In genomic region chr6:118308586-118308985, GRCm38 (mm10) we compare ENCODE assay signal across 24 mouse cellular contexts.
"Had no signal": no experiment of that assay in that cellular context is flagged by ENCODE, and none has a peak within 500 bp of the region (broad histone marks: within the 10 kb centered on the region; RNA-seq: fewer than 3 reads in every experiment).

No protein-coding gene starts in this region.

- ATAC-seq: intestine, postnatal 0 days; liver, embryonic 12.5 days; midbrain, embryonic 13.5 days; midbrain, embryonic 16.5 days had no signal

- DNase-seq: kidney, adult 2 months; layer of hippocampus, adult 9-11 months; liver; lung, adult 18-20 months; lung, postnatal 10 days; lung, postnatal 36 days; right cerebral cortex, postnatal 25 days; spleen, adult 18-20 months; thymus, adult 2 months; thymus, postnatal 14 days had no signal

- H3K9ac ChIP-seq: limb, embryonic 13.5 days; liver, embryonic 12.5 days; liver, embryonic 15.5 days; lung, embryonic 15.5 days; midbrain, embryonic 13.5 days; stomach, embryonic 15.5 days had no signal

- H3K27ac ChIP-seq: kidney, postnatal 0 days; layer of hippocampus, adult 2 months; limb, embryonic 10.5 days; limb, embryonic 13.5 days; liver, embryonic 12.5 days; liver, embryonic 15.5 days; lung, embryonic 15.5 days; midbrain, embryonic 10.5 days; midbrain, embryonic 13.5 days; stomach, embryonic 15.5 days had no signal

- H3K4me1 ChIP-seq: limb, embryonic 13.5 days; liver, embryonic 12.5 days; liver, embryonic 15.5 days; lung, embryonic 15.5 days; midbrain, embryonic 13.5 days; stomach, embryonic 15.5 days had no signal

- H3K9me3 ChIP-seq: limb, embryonic 10.5 days; limb, embryonic 13.5 days; liver, embryonic 12.5 days; liver, embryonic 15.5 days; lung, embryonic 15.5 days; megakaryocyte, embryonic 14.5 days; midbrain, embryonic 10.5 days; midbrain, embryonic 13.5 days; stomach, embryonic 15.5 days had no signal

- H3K4me3 ChIP-seq: layer of hippocampus, adult 2 months; limb, embryonic 10.5 days; limb, embryonic 13.5 days; liver, embryonic 12.5 days; liver, embryonic 15.5 days; lung, embryonic 15.5 days; megakaryocyte, embryonic 14.5 days; midbrain, embryonic 10.5 days; midbrain, embryonic 13.5 days; myocyte; stomach, embryonic 15.5 days had no signal

- H3K36me3 ChIP-seq: limb, embryonic 10.5 days; limb, embryonic 13.5 days; liver, embryonic 12.5 days; liver, embryonic 15.5 days; lung, embryonic 15.5 days; midbrain, embryonic 10.5 days; midbrain, embryonic 13.5 days; stomach, embryonic 15.5 days had no signal

- H3K27me3 ChIP-seq: limb, embryonic 13.5 days; liver, embryonic 12.5 days; liver, embryonic 15.5 days; lung, embryonic 15.5 days; midbrain, embryonic 13.5 days; stomach, embryonic 15.5 days had no signal

- H3K4me2 ChIP-seq: limb, embryonic 13.5 days; liver, embryonic 12.5 days; liver, embryonic 15.5 days; lung, embryonic 15.5 days; midbrain, embryonic 13.5 days; stomach, embryonic 15.5 days had no signal
